Mouse (Mus musculus) 3134 (cell line): ENCODE measurements around the gene Zfp64.
"Not testable (repeated sequence)": the region's sequence is repeated elsewhere in the genome, so short reads cannot be mapped to it uniquely, and the experiment has no call there.

Experiments
- DNase-seq: peaks from one replicate; pipeline ENCODE4 v3.0.0-alpha.2; 2011; ENCODE audit warnings: low spot score; ENCODE audit not compliant: insufficient read length; ENCODE audit errors: extremely low read depth

Gene Zfp64

DNA sequence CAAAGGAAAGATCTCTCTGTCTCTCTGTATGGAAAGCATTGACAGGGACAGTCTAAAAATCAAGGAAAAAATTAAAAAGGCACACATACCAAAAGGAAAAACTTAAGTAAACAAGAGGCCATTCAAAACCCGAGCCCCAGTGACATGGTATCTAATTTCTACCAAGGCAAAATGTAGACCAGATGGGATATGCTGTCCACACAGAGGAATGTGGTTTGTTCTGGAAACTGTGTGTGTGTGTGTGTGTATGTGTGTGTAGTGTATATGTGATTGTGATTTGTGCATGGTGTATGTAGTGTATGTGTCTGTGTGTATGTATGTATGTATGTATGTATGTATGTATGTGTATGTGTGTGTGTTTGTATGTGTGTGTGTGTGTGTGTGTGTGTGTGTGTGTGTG lies 100.6 kb downstream of the Zfp64 start:
- DNase-seq, result no peak

DNA sequence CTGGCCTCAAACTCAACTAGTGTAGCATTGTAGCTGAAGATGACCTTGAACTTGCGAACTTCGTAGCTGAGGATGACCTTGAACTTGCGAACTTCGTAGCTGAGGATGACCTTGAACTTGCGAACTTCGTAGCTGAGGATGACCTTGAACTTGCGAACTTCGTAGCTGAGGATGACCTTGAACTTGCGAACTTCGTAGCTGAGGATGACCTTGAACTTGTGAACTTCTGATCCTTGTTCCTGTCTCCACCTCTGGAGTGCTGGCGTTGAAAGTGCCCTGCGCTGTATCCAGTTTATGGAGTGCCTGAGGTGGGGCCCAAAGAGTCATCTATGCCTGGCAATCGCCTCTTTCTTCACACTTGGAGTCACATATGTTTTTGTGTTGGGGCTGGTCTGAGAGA lies 101.5 kb downstream of the Zfp64 start:
- DNase-seq, result not testable (repeated sequence)

DNA sequence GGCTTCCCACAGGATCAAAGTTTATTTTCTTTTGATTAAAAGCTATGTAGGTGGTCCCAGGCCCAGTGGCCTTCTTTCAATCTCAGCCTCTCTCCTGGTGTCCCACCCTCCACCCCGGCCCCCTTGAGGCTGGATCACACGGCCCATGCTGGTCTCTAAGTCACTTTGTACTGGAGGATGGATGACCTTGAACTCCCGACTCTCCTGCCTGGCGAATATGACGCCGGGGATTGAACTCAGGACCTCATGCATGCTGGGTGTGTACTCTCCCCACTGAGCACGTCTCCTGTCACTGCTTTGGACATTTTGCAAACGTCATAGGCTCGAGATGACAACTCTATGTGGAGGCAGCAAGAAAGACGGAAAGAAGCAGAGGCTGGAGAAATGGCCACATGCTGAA lies 103.8 kb downstream of the Zfp64 start:
- DNase-seq, result no peak

DNA sequence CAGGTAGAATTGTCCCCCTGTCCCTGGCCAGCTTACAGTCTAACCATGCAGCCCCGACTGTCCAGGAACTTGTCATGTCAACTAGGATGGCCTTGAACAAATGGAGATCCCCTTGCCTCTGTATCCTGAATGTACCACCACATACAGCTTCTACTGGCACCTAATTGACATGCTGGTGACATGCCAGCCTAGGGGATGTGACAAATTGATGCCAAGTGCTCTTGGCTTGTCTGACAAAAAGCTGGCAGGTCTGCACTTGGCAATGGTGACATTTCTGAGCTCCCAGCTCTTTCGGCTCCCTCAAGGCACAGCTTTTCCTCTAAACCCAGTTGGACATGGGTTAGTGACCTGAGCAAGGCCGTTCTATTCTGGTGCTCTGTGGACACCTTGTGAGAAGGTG lies 106.8 kb downstream of the Zfp64 start:
- no peak for DNase-seq

DNA sequence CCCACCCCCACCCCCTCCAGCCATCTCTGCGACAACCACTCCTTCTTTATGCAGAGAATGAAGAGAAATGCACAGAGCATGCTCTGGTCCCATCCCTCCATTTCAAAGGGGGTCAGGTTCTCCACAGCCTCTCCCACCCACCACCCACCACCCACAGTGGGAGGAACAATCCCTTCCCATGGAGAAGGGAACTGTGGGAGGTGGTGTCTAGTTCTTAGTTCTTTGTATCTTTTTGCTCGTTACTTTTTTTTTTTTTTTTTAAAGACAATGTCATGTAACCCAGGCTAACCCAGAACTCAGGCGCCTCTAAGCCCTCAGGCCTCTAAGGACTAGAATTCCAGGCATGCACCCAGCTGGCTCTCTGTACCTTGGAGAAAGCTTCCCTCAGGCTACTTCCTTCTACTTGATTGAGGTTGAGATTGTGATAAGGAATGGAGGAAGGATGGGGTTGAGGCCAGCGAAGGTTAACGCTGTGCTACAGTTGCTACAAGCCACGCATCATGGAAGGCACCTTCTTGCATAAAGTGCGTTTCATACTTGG lies 109.1 kb downstream of the Zfp64 start:
- DNase-seq, result no peak
